Mouse (Mus musculus) cortical plate, adult 2 months (tissue): ENCODE measurements around the gene Muc1.

Experiments used
- CTCF ChIP-seq: fragments of 200-500 bp; IDR thresholded peaks from 2 replicates; pipeline ENCODE4 v1.5.1; 2011; ENCODE audit warnings: mild to moderate bottlenecking, control low read depth, low read length; ENCODE audit not compliant: insufficient read depth; ENCODE audit errors: extremely low read depth
- POLR2A ChIP-seq: fragments of 200-500 bp; IDR thresholded peaks from 2 replicates; pipeline ENCODE4 v1.6.1; 2011; ENCODE audit warnings: mild to moderate bottlenecking, low read length, control low read depth; ENCODE audit not compliant: insufficient read depth; ENCODE audit errors: extremely low read depth

GRCm38 (mm10) chr3:89262417-89262816 lies 33.6 kb downstream of the Muc1 start:
- no peak for TF ChIP-seq CTCF
- TF ChIP-seq POLR2A: no peak
